Mouse (Mus musculus) liver, adult 2 months (tissue): ENCODE results near the gene Nxpe5.

Experiments used
- CTCF ChIP-seq: fragments of 200-500 bp; IDR thresholded peaks from 2 replicates; pipeline ENCODE4 v1.5.1; 2011; ENCODE audit warnings: low read depth, low read length, control low read depth
- POLR2A ChIP-seq: fragments of 200-500 bp; IDR thresholded peaks from 2 replicates; pipeline ENCODE4 v1.6.1; 2011; ENCODE audit warnings: low read length, control low read depth; ENCODE audit not compliant: insufficient read depth; ENCODE audit errors: extremely low read depth

GRCm38 (mm10) chr5:138234224-138234623 is 8.5 kb downstream of the Nxpe5 start:
- TF ChIP-seq CTCF (no peak), POLR2A (no peak)
